Mouse (Mus musculus): ENCODE measurements at regions not wholly inside any gene's neighbourhood (a gene's known extent, or its start where the extent isn't known, plus 50 kb on each side); places are given as distances from the start of the nearest gene placed in this dataset.

- no peak for TF ChIP-seq POLR2AphosphoS5 (IDR thresholded peaks at IDR 0.05; ENCODE audit: insufficient replicate concordance, low read depth, low read length)
- no peak for TF ChIP-seq GATA2 (IDR thresholded peaks at IDR 0.05; ENCODE audit: borderline replicate concordance, low read depth, low read length)
- no peak for TF ChIP-seq CTCF (IDR thresholded peaks at IDR 0.05; ENCODE audit: low read depth, low read length)
Observed at GRCm38 (mm10) chr9:90697279-90698000, 426.8 kb upstream of the Tbc1d2b start.
